Mouse (Mus musculus) embryonic fibroblast, embryonic 13.5 days (primary cell): ENCODE data around the gene Clic4.

Source experiments
- CTCF ChIP-seq: IDR thresholded peaks from 2 replicates; pipeline ENCODE4 v1.5.1; 2011; ENCODE audit warnings: mild to moderate bottlenecking, control low read depth, low read length, moderate library complexity, borderline replicate concordance; ENCODE audit not compliant: insufficient read depth
- POLR2A ChIP-seq: IDR thresholded peaks from 2 replicates; pipeline ENCODE4 v1.6.1; 2011; ENCODE audit warnings: low read depth, mild to moderate bottlenecking, control low read depth, low read length, moderate library complexity

- TF ChIP-seq POLR2A (no peak), CTCF (no peak)
Observed at GRCm38 (mm10) chr4:135283417-135283816, 10.8 kb upstream of the Clic4 start.
